Mouse (Mus musculus) myocyte (in vitro differentiated cells): ENCODE data around the gene Igfals. TPM values are rescaled to one million over a fixed set of nuclear protein-coding genes. Genes with fewer than 3 reads are reported as not detected.

Experiments
- H3K27me3 ChIP-seq: one replicate; pipeline ENCODE4 v1.6.1; 2011; ENCODE audit not compliant: control insufficient read depth, insufficient read depth, insufficient read length
- H3K36me3 ChIP-seq: one replicate; pipeline ENCODE4 v1.6.1; 2011; ENCODE audit not compliant: control insufficient read depth, insufficient read depth
- H3K4me2 ChIP-seq: one replicate; pipeline ENCODE4 v1.6.1; 2011; ENCODE audit warnings: low read depth, control low read depth
- H3K4me3 ChIP-seq: one replicate; pipeline ENCODE4 v1.5.1; 2011; ENCODE audit warnings: mild to moderate bottlenecking, control low read depth, moderate library complexity
- H3K79me2 ChIP-seq: one replicate; pipeline ENCODE4 v1.6.1; 2011; ENCODE audit not compliant: control insufficient read depth, insufficient read depth
- H3ac ChIP-seq: one replicate; pipeline ENCODE4 v1.6.1; 2011; ENCODE audit not compliant: control insufficient read depth, insufficient read length
- CEBPB ChIP-seq: IDR thresholded peaks from 2 replicates; pipeline ENCODE4 v1.6.1; 2011; ENCODE audit warnings: mild to moderate bottlenecking, moderate library complexity; ENCODE audit not compliant: poor library complexity, insufficient read depth, severe bottlenecking
- E2F4 ChIP-seq: IDR thresholded peaks from one replicate; pipeline ENCODE4 v1.6.1; 2011; ENCODE audit warnings: mild to moderate bottlenecking, control low read depth, moderate library complexity; ENCODE audit not compliant: insufficient read depth
- MAX ChIP-seq: IDR thresholded peaks from one replicate; pipeline ENCODE4 v1.6.1; 2011; ENCODE audit warnings: low read depth, mild to moderate bottlenecking, control low read depth
- MYOD1 ChIP-seq, 3 experiments: IDR thresholded peaks; one replicate each; pipeline ENCODE4 v1.6.1; 2011; ENCODE audit warnings: control low read depth in 2 of 3, low read depth in 2 of 3, mild to moderate bottlenecking in 2 of 3, moderate library complexity in 1 of 3; ENCODE audit not compliant: insufficient read length in 2 of 3, control insufficient read depth in 1 of 3
- MYOG ChIP-seq, 3 experiments: IDR thresholded peaks; one replicate each; pipeline ENCODE4 v1.6.1; 2011; ENCODE audit warnings: control low read depth in 2 of 3, low read depth in 2 of 3, mild to moderate bottlenecking in 2 of 3; ENCODE audit not compliant: insufficient read length in 2 of 3, control insufficient read depth in 1 of 3, insufficient read depth in 1 of 3
- POLR2A ChIP-seq: IDR thresholded peaks from one replicate; pipeline ENCODE4 v1.6.1; 2011; ENCODE audit warnings: low read depth, mild to moderate bottlenecking, control low read depth, moderate library complexity; ENCODE audit not compliant: insufficient read length
- POLR2AphosphoS2 ChIP-seq: IDR thresholded peaks from one replicate; pipeline ENCODE4 v1.6.1; 2011; ENCODE audit warnings: low read depth, control low read depth; ENCODE audit not compliant: insufficient read length
- REST ChIP-seq: IDR thresholded peaks from one replicate; pipeline ENCODE4 v1.6.1; 2011; ENCODE audit warnings: mild to moderate bottlenecking, control low read depth, moderate library complexity; ENCODE audit not compliant: insufficient read depth, insufficient read length
- SRF ChIP-seq: IDR thresholded peaks from one replicate; pipeline ENCODE4 v1.6.1; 2011; ENCODE audit warnings: low read depth; ENCODE audit not compliant: control insufficient read depth, insufficient read length
- TCF12 ChIP-seq: IDR thresholded peaks from one replicate; pipeline ENCODE4 v1.6.1; 2011; ENCODE audit warnings: mild to moderate bottlenecking, control low read depth; ENCODE audit not compliant: poor library complexity, insufficient read depth, severe bottlenecking
- TCF3 ChIP-seq: IDR thresholded peaks from one replicate; pipeline ENCODE4 v1.6.1; 2011; ENCODE audit warnings: low read depth, control low read depth; ENCODE audit not compliant: insufficient read length
- USF1 ChIP-seq: IDR thresholded peaks from one replicate; pipeline ENCODE4 v1.6.1; 2011; ENCODE audit warnings: low read depth, mild to moderate bottlenecking, control low read depth, moderate library complexity
- polyA plus RNA-seq: library from polyadenylated mRNA; unstranded; fragments of >200 nt; fragmentation: generic; extraction: Trizol; gene quantifications from one replicate; pipeline ENCODE4 v1.2.1, GENCODE M21; 2012; ENCODE audit warnings: missing spikeins

Gene Igfals
- polyA plus RNA-seq, 1 experiment: not detected

- Histone ChIP-seq H3K4me3 (no peak within 1 kb of the TSS), H3K27me3 (peaks cover 5% of the 10 kb centered on the region), H3K79me2 (no peaks in the 10 kb centered on the region), H3K36me3 (no peaks in the 10 kb centered on the region), H3ac (no peak within 1 kb of the TSS), H3K4me2 (no peak within 1 kb of the TSS)
- TF ChIP-seq TCF12 (no peak), E2F4 (no peak), MYOG (IDR thresholded peaks at IDR 0.05; ENCODE audit: control insufficient read depth in 1 of 3, insufficient read depth in 1 of 3, insufficient read length in 2 of 3, low read depth in 2 of 3) (no peak), MYOD1 (IDR thresholded peaks at IDR 0.05; ENCODE audit: control insufficient read depth in 1 of 3, insufficient read length in 2 of 3, low read depth in 2 of 3) (no peak), SRF (no peak), CEBPB (no peak), REST (no peak), POLR2A (no peak), USF1 (no peak), TCF3 (no peak), MAX (no peak), POLR2AphosphoS2 (no peak)
Measured at GRCm38 (mm10) chr17:24839842-24840241, 26.0 kb upstream of the Igfals start, which contains the start of gene Hagh. Gene Hagh, plus strand, starts transcription at chr17:24840143.

GRCm38 (mm10) chr17:24840341-24840740 is 25.5 kb upstream of the Igfals start:
- Histone ChIP-seq H3ac (no peak overlapping the region), H3K36me3 (no peaks in the 10 kb centered on the region), H3K27me3 (peaks cover 5% of the 10 kb centered on the region), H3K4me3 (no peak overlapping the region), H3K79me2 (no peaks in the 10 kb centered on the region), H3K4me2 (no peak overlapping the region)
- TF ChIP-seq MAX (no peak), SRF (no peak), MYOD1 (IDR thresholded peaks at IDR 0.05; ENCODE audit: control insufficient read depth in 1 of 3, insufficient read length in 2 of 3, low read depth in 2 of 3) (no peak), CEBPB (no peak), MYOG (IDR thresholded peaks at IDR 0.05; ENCODE audit: control insufficient read depth in 1 of 3, insufficient read depth in 1 of 3, insufficient read length in 2 of 3, low read depth in 2 of 3) (no peak), TCF3 (no peak), POLR2AphosphoS2 (no peak), E2F4 (no peak), REST (no peak), TCF12 (no peak), USF1 (no peak), POLR2A (no peak)

GRCm38 (mm10) chr17:24841133-24841532 is 24.7 kb upstream of the Igfals start:
- TF ChIP-seq E2F4 (no peak), POLR2A (no peak), MYOD1 (IDR thresholded peaks at IDR 0.05; ENCODE audit: control insufficient read depth in 1 of 3, insufficient read length in 2 of 3, low read depth in 2 of 3) (no peak), REST (no peak), POLR2AphosphoS2 (no peak), TCF3 (no peak), CEBPB (no peak), TCF12 (no peak), USF1 (no peak), SRF (no peak)
- no peaks in the 10 kb centered on the region for H3K36me3 ChIP-seq
- no peak overlapping the region for H3K4me3 ChIP-seq
- H3ac ChIP-seq: no peak overlapping the region
- no peak overlapping the region for H3K4me2 ChIP-seq
- H3K27me3 ChIP-seq: peaks cover 5% of the 10 kb centered on the region
- H3K79me2 ChIP-seq: no peaks in the 10 kb centered on the region

- Histone ChIP-seq H3K36me3 (no peaks in the 10 kb centered on the region), H3ac (no peak overlapping the region), H3K4me3 (no peak overlapping the region), H3K4me2 (no peak overlapping the region), H3K27me3 (peaks cover 5% of the 10 kb centered on the region), H3K79me2 (no peaks in the 10 kb centered on the region)
- TF ChIP-seq POLR2A (no peak), REST (no peak), CEBPB (no peak), POLR2AphosphoS2 (no peak), E2F4 (no peak), USF1 (no peak), MYOD1 (IDR thresholded peaks at IDR 0.05; ENCODE audit: control insufficient read depth in 1 of 3, insufficient read length in 2 of 3, low read depth in 2 of 3) (no peak), MAX (no peak), MYOG (IDR thresholded peaks at IDR 0.05; ENCODE audit: control insufficient read depth in 1 of 3, insufficient read depth in 1 of 3, insufficient read length in 2 of 3, low read depth in 2 of 3) (no peak), SRF (no peak), TCF3 (no peak), TCF12 (no peak)
Measured at GRCm38 (mm10) chr17:24842631-24843030, 23.2 kb upstream of the Igfals start.

GRCm38 (mm10) chr17:24844525-24844924 is 21.3 kb upstream of the Igfals start:
- peaks cover 5% of the 10 kb centered on the region for H3K27me3 ChIP-seq
- TF ChIP-seq MYOG (IDR thresholded peaks at IDR 0.05; ENCODE audit: control insufficient read depth in 1 of 3, insufficient read depth in 1 of 3, insufficient read length in 2 of 3, low read depth in 2 of 3): no peak
- TF ChIP-seq USF1: no peak
- TF ChIP-seq MAX: no peak
- TF ChIP-seq REST: no peak
- TF ChIP-seq POLR2AphosphoS2: no peak
- no peak for TF ChIP-seq E2F4
- TF ChIP-seq MYOD1 (IDR thresholded peaks at IDR 0.05; ENCODE audit: control insufficient read depth in 1 of 3, insufficient read length in 2 of 3, low read depth in 2 of 3): no peak
- TF ChIP-seq SRF: no peak
- no peak for TF ChIP-seq TCF3
- TF ChIP-seq CEBPB: no peak
- TF ChIP-seq POLR2A: no peak
- TF ChIP-seq TCF12: no peak
- H3ac ChIP-seq: no peak overlapping the region
- H3K4me3 ChIP-seq: no peak overlapping the region
- H3K4me2 ChIP-seq: no peak overlapping the region
- H3K79me2 ChIP-seq: peaks cover 7% of the 10 kb centered on the region
- H3K36me3 ChIP-seq: no peaks in the 10 kb centered on the region
